Comparison of ENCODE assay signal across 10 mouse cellular contexts in the genomic region with DNA sequence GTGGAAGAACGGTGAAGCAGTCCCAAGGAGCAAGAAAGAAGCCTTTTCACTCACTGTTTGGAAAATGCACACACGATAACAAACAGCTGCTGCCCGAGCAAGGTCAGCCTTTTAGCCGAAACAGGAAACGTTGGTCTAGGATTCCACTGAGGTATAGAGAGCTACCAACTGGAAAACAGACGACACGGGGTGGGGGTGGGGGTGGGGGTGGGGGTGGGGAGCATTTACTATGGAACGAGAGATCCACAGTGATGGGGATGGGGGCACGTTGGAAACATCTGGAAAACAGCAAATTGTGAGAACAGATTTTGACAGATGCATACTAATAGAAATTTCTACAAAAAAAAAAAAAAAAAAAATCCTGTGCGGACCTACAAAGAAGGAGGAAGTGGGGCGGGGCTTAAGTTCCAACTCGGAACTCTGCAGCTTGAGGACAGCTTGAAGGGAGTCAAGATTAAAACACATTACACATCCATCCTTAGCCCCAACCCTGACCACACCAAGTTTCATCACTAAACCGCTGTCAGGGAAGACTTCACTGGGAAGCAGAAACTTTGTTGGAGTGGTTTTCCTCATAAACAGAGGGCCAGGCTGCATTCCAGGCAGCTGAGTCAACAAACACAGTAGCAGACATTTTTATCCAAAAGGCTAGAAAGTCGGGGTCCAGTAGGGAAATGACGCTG.
DNase-seq lines count a peak whose midpoint lies in the region; ATAC-seq and TF ChIP-seq lines count a peak whose summit lies in the region.
"Had no signal": no experiment of that assay in that cellular context is flagged by ENCODE, and none has a peak within 500 bp of the region (broad histone marks: within the 10 kb centered on the region; RNA-seq: fewer than 3 reads in every experiment).

No protein-coding gene starts in this region.

- no peak overlapping the region for H3K4me3 ChIP-seq in liver, embryonic 11.5 days (ENCODE audit: low read depth, low read length)
- H3K4me3 ChIP-seq in liver, embryonic 12.5 days = no peak overlapping the region
- no peak overlapping the region for H3K4me3 ChIP-seq in embryonic facial prominence, embryonic 10.5 days
- H3K4me3 ChIP-seq in heart, postnatal 0 days (ENCODE audit: low read depth, low read length) = no peak overlapping the region
- no peak overlapping the region for H3K4me3 ChIP-seq in forebrain, postnatal 0 days (ENCODE audit: low read depth, low read length)
- H3K4me3 ChIP-seq: erythroblast, embryonic 14.5 days; midbrain, embryonic 13.5 days had no signal

- no peak for ATAC-seq in liver, embryonic 11.5 days (replicated peaks; ENCODE audit: low FRiP score)
- ATAC-seq in liver, embryonic 12.5 days = no peak
- ATAC-seq in heart, postnatal 0 days (ENCODE audit: insufficient read depth, low read depth) = peak; percentile 53
- no peak for ATAC-seq in forebrain, postnatal 0 days
- ATAC-seq: midbrain, embryonic 13.5 days had no signal

- no peak for TF ChIP-seq CTCF in heart, postnatal 0 days (IDR thresholded peaks at IDR 0.05; ENCODE audit: low read depth)
- no peak for TF ChIP-seq CTCF in forebrain, postnatal 0 days (IDR thresholded peaks at IDR 0.05; ENCODE audit: low read depth)

- no peaks in the 10 kb centered on the region for H3K36me3 ChIP-seq in liver, embryonic 11.5 days (ENCODE audit: control insufficient read depth, insufficient read depth, low read length)
- no peaks in the 10 kb centered on the region for H3K36me3 ChIP-seq in liver, embryonic 12.5 days
- H3K36me3 ChIP-seq in embryonic facial prominence, embryonic 10.5 days (replicated peaks) = no peaks in the 10 kb centered on the region
- no peaks in the 10 kb centered on the region for H3K36me3 ChIP-seq in heart, postnatal 0 days (replicated peaks; ENCODE audit: control insufficient read depth, insufficient read depth, low read length)
- no peaks in the 10 kb centered on the region for H3K36me3 ChIP-seq in forebrain, postnatal 0 days (ENCODE audit: insufficient read depth)
- H3K36me3 ChIP-seq: midbrain, embryonic 13.5 days had no signal

- H3K9ac ChIP-seq in liver, embryonic 11.5 days (ENCODE audit: low read depth, low read length) = no peak overlapping the region
- H3K9ac ChIP-seq in liver, embryonic 12.5 days = no peak overlapping the region
- H3K9ac ChIP-seq in heart, postnatal 0 days (replicated peaks; ENCODE audit: low read depth, low read length) = no peak overlapping the region
- H3K9ac ChIP-seq in forebrain, postnatal 0 days = no peak overlapping the region
- H3K9ac ChIP-seq: midbrain, embryonic 13.5 days had no signal

- WGBS in liver, embryonic 11.5 days = 54% methylated on average over 15 of the region's 15 CpGs
- WGBS in liver, embryonic 12.5 days (ENCODE audit: insufficient replicate concordance) = 46% methylated on average over 15 of the region's 15 CpGs
- WGBS in embryonic facial prominence, embryonic 10.5 days = 52% methylated on average over 15 of the region's 15 CpGs
- 42% methylated on average over 14 of the region's 15 CpGs for WGBS in heart, postnatal 0 days
- 80% methylated on average over 15 of the region's 15 CpGs for WGBS in forebrain, postnatal 0 days

- H3K4me1 ChIP-seq in liver, embryonic 11.5 days (replicated peaks; ENCODE audit: control insufficient read depth, insufficient read depth, low read length) = no peaks in the 10 kb centered on the region
- H3K4me1 ChIP-seq in liver, embryonic 12.5 days = no peaks in the 10 kb centered on the region
- peaks cover 17% of the 10 kb centered on the region; the same call in 1 of the 2 replicates for H3K4me1 ChIP-seq in embryonic facial prominence, embryonic 10.5 days
- no peaks in the 10 kb centered on the region for H3K4me1 ChIP-seq in heart, postnatal 0 days (ENCODE audit: control insufficient read depth, insufficient read depth)
- H3K4me1 ChIP-seq in forebrain, postnatal 0 days (ENCODE audit: insufficient read depth) = no peaks in the 10 kb centered on the region
- H3K4me1 ChIP-seq: midbrain, embryonic 13.5 days had no signal

- H3K27me3 ChIP-seq in liver, embryonic 11.5 days (replicated peaks; ENCODE audit: control insufficient read depth, insufficient read depth, low read length) = no peaks in the 10 kb centered on the region
- no peaks in the 10 kb centered on the region for H3K27me3 ChIP-seq in liver, embryonic 12.5 days (replicated peaks)
- no peaks in the 10 kb centered on the region for H3K27me3 ChIP-seq in embryonic facial prominence, embryonic 10.5 days (replicated peaks; ENCODE audit: low read depth, poor library complexity, severe bottlenecking)
- no peaks in the 10 kb centered on the region for H3K27me3 ChIP-seq in heart, postnatal 0 days (ENCODE audit: control insufficient read depth, insufficient read depth, low read length)
- H3K27me3 ChIP-seq in forebrain, postnatal 0 days (ENCODE audit: insufficient read depth, low read length) = no peaks in the 10 kb centered on the region
- H3K27me3 ChIP-seq: midbrain, embryonic 13.5 days had no signal

- H3K4me2 ChIP-seq in liver, embryonic 11.5 days = peak overlapping the region; percentile 22; the same call in 1 of the 2 replicates
- H3K4me2 ChIP-seq in liver, embryonic 12.5 days = no peak overlapping the region
- H3K4me2 ChIP-seq in heart, postnatal 0 days (ENCODE audit: low read depth, low read length) = peak overlapping the region; percentile 26; the same call in 1 of the 2 replicates
- H3K4me2 ChIP-seq in forebrain, postnatal 0 days (ENCODE audit: low read depth) = no peak overlapping the region
- H3K4me2 ChIP-seq: midbrain, embryonic 13.5 days had no signal

- no peak for DNase-seq in liver, embryonic 11.5 days (ENCODE audit: low spot score)
- peak; percentile 32 for DNase-seq in embryonic facial prominence, embryonic 10.5 days (ENCODE audit: low spot score)
- DNase-seq in heart, postnatal 0 days (ENCODE audit: low spot score) = peak; percentile 33
- DNase-seq in lung, postnatal 4 days = peak; percentile 16 to 24
- DNase-seq in forebrain, postnatal 0 days = no peak
- no peak for DNase-seq in left cerebral cortex, adult 8-10 months (ENCODE audit: low spot score in 2 of 2)
- no peak for DNase-seq in thymus, postnatal 10 days (ENCODE audit: low spot score in 2 of 2)

- no peak overlapping the region for H3K27ac ChIP-seq in liver, embryonic 11.5 days (ENCODE audit: low read depth, low read length)
- no peak overlapping the region for H3K27ac ChIP-seq in liver, embryonic 12.5 days
- H3K27ac ChIP-seq in embryonic facial prominence, embryonic 10.5 days (replicated peaks) = peak overlapping the region; percentile 66; the same call in 1 of the 2 replicates
- H3K27ac ChIP-seq in heart, postnatal 0 days (ENCODE audit: low read depth) = peak overlapping the region; percentile 22; the same call in 1 of the 2 replicates
- no peak overlapping the region for H3K27ac ChIP-seq in forebrain, postnatal 0 days (ENCODE audit: low read depth, low read length)
- H3K27ac ChIP-seq: midbrain, embryonic 13.5 days had no signal

- no peaks in the 10 kb centered on the region for H3K9me3 ChIP-seq in liver, embryonic 11.5 days (ENCODE audit: control insufficient read depth, low read length)
- no peaks in the 10 kb centered on the region for H3K9me3 ChIP-seq in liver, embryonic 12.5 days (replicated peaks)
- H3K9me3 ChIP-seq in embryonic facial prominence, embryonic 10.5 days = no peaks in the 10 kb centered on the region
- no peaks in the 10 kb centered on the region for H3K9me3 ChIP-seq in heart, postnatal 0 days (replicated peaks; ENCODE audit: control insufficient read depth, low read length)
- no peaks in the 10 kb centered on the region for H3K9me3 ChIP-seq in forebrain, postnatal 0 days (ENCODE audit: low read length)
- H3K9me3 ChIP-seq: midbrain, embryonic 13.5 days had no signal

- no peak for TF ChIP-seq EP300 in heart, postnatal 0 days (IDR thresholded peaks at IDR 0.05; ENCODE audit: low read depth)

Comparison
In these comparisons a context has a peak if more than half of its experiments do, and no peak if none do; other contexts are left out.
1. H3K4me2 ChIP-seq: peak in liver, embryonic 11.5 days (single experiment) and heart, postnatal 0 days (single experiment); none in liver, embryonic 12.5 days (single experiment) and forebrain, postnatal 0 days (single experiment).
2. DNase-seq: peak in embryonic facial prominence, embryonic 10.5 days (single experiment), heart, postnatal 0 days (single experiment) and lung, postnatal 4 days (2 of 2); none in liver, embryonic 11.5 days (single experiment), forebrain, postnatal 0 days (single experiment), left cerebral cortex, adult 8-10 months (0 of 2) and thymus, postnatal 10 days (0 of 2).
3. H3K27ac ChIP-seq: peak in embryonic facial prominence, embryonic 10.5 days (single experiment) and heart, postnatal 0 days (single experiment); none in liver, embryonic 11.5 days (single experiment), liver, embryonic 12.5 days (single experiment) and forebrain, postnatal 0 days (single experiment).